Comparison of ENCODE assay signal across 17 mouse cellular contexts in genomic region chr9:64814273-64814672, GRCm38 (mm10). TPM values are rescaled to one million over a fixed set of nuclear protein-coding genes. Genes with fewer than 3 reads are reported as not detected.
DNase-seq lines count a peak whose midpoint lies in the region; ATAC-seq and TF ChIP-seq lines count a peak whose summit lies in the region.
"Had no signal": no experiment of that assay in that cellular context is flagged by ENCODE, and none has a peak within 500 bp of the region (broad histone marks: within the 10 kb centered on the region; RNA-seq: fewer than 3 reads in every experiment).

No protein-coding gene starts in this region.

- POLR2A ChIA-PET in Patski (lab: Charles Lee), result no interaction called here

- H3K9ac ChIP-seq in lung, embryonic 14.5 days, result no peak overlapping the region
- H3K9ac ChIP-seq in liver, embryonic 14.5 days (replicated peaks), result peak overlapping the region; percentile 6; the same call in 1 of the 2 replicates
- H3K9ac ChIP-seq: hindbrain, embryonic 15.5 days; kidney, embryonic 15.5 days; neural tube, embryonic 15.5 days had no signal

- H3K4me3 ChIP-seq in lung, embryonic 14.5 days (ENCODE audit: low read depth, low read length), result no peak overlapping the region
- H3K4me3 ChIP-seq in liver, embryonic 14.5 days (ENCODE audit: insufficient read depth in 1 of 2, low read depth in 2 of 2, low read length in 2 of 2), result peak overlapping the region in 1 of 2 experiments; percentile 86; a peak in 3 of 4 replicates
- H3K4me3 ChIP-seq: hindbrain, embryonic 15.5 days; kidney, embryonic 15.5 days; limb, embryonic 10.5 days; neural tube, embryonic 15.5 days had no signal

- H3K9me3 ChIP-seq in lung, embryonic 14.5 days (ENCODE audit: low read depth, low read length), result no peaks in the 10 kb centered on the region
- H3K9me3 ChIP-seq in liver, embryonic 14.5 days (ENCODE audit: control insufficient read depth, low read length), result no peaks in the 10 kb centered on the region
- H3K9me3 ChIP-seq: hindbrain, embryonic 15.5 days; kidney, embryonic 15.5 days; limb, embryonic 10.5 days; neural tube, embryonic 15.5 days had no signal

- H3K4me2 ChIP-seq in lung, embryonic 14.5 days, result no peak overlapping the region
- peak overlapping the region; percentile 87 for H3K4me2 ChIP-seq in liver, embryonic 14.5 days (ENCODE audit: low read depth)
- H3K4me2 ChIP-seq: hindbrain, embryonic 15.5 days; kidney, embryonic 15.5 days; neural tube, embryonic 15.5 days had no signal

- H3K27me3 ChIP-seq in lung, embryonic 14.5 days (ENCODE audit: insufficient read depth, low read length), result no peaks in the 10 kb centered on the region
- H3K27me3 ChIP-seq in Patski, result no peaks in the 10 kb centered on the region
- no peaks in the 10 kb centered on the region for H3K27me3 ChIP-seq in liver, embryonic 14.5 days (ENCODE audit: control insufficient read depth, insufficient read depth, low read length)
- H3K27me3 ChIP-seq: hindbrain, embryonic 15.5 days; kidney, embryonic 15.5 days; neural tube, embryonic 15.5 days had no signal

- in situ Hi-C loops in Patski (cut with MboI; ENCODE audit: low pct_unique_long_range_greater_than_20kb), result no loop called here

- no peak; the same call in 1 of the 2 replicates for TF ChIP-seq EP300 in liver, embryonic 14.5 days (IDR thresholded peaks at IDR 0.05; ENCODE audit: low read depth)

- TF ChIP-seq CTCF in lung, embryonic 14.5 days (IDR thresholded peaks at IDR 0.05; ENCODE audit: low read depth), result 0 out of 2 replicates have a peak, but pooled peaks have one; percentile 10
- TF ChIP-seq CTCF in Patski (IDR thresholded peaks at IDR 0.05), result peak; percentile 33
- TF ChIP-seq CTCF in liver, embryonic 14.5 days (IDR thresholded peaks at IDR 0.05; ENCODE audit: low read depth), result peak; percentile 59

- peak; percentile 90 for DNase-seq in heart, adult 11 months
- no peak for DNase-seq in heart, adult 9 months (ENCODE audit: low spot score in 2 of 2)
- DNase-seq in lung, embryonic 14.5 days, result peak; percentile 23
- DNase-seq in lung, postnatal 25 days (ENCODE audit: low spot score), result no peak
- DNase-seq in Patski (ENCODE audit: low read depth, low spot score), result no peak
- DNase-seq in liver, embryonic 14.5 days (ENCODE audit: low read depth in 3 of 3, low spot score in 3 of 3), result peak in 1 of 3 experiments; percentile 51
- no peak for DNase-seq in ovary, postnatal 10 days (ENCODE audit: low spot score)
- DNase-seq in thymus, postnatal 10 days (ENCODE audit: low spot score in 2 of 2), result no peak
- DNase-seq: cerebellum, adult 8-10 months; lung, postnatal 14 days; right cerebral cortex, postnatal 14 days; thymus, adult 18-20 months had no signal

- no peaks in the 10 kb centered on the region for H3K36me3 ChIP-seq in lung, embryonic 14.5 days (ENCODE audit: insufficient read depth)
- H3K36me3 ChIP-seq in liver, embryonic 14.5 days (replicated peaks; ENCODE audit: control insufficient read depth, insufficient read depth, low read depth), result peaks cover 13% of the 10 kb centered on the region
- H3K36me3 ChIP-seq: hindbrain, embryonic 15.5 days; kidney, embryonic 15.5 days; limb, embryonic 10.5 days; neural tube, embryonic 15.5 days had no signal

- ATAC-seq in lung, embryonic 14.5 days (ENCODE audit: insufficient read depth), result no peak
- no peak for ATAC-seq in Patski
- no peak for ATAC-seq in liver, embryonic 14.5 days (ENCODE audit: insufficient read depth)
- ATAC-seq: activated CD4-positive, CD25-positive, alpha-beta regulatory T cell, adult 4 months had no signal

- no peaks in the 10 kb centered on the region for H3K4me1 ChIP-seq in lung, embryonic 14.5 days (ENCODE audit: insufficient read depth)
- H3K4me1 ChIP-seq in liver, embryonic 14.5 days (replicated peaks; ENCODE audit: control insufficient read depth in 2 of 2, insufficient read depth in 2 of 2, low read length in 1 of 2), result peaks cover 33 to 38% of the 10 kb centered on the region in 2 experiments

- WGBS in lung, embryonic 14.5 days, result 76% methylated on average over 6 of the region's 6 CpGs
- 66% methylated on average over 6 of the region's 6 CpGs for WGBS in liver, embryonic 14.5 days (ENCODE audit: insufficient replicate concordance)

- H3K27ac ChIP-seq in lung, embryonic 14.5 days (ENCODE audit: low read depth), result no peak overlapping the region
- peak overlapping the region; percentile 60 for H3K27ac ChIP-seq in liver, embryonic 14.5 days
- H3K27ac ChIP-seq: hindbrain, embryonic 15.5 days; kidney, embryonic 15.5 days; limb, embryonic 10.5 days; neural tube, embryonic 15.5 days had no signal

- CTCF ChIA-PET in Patski (lab: Charles Lee), result interaction anchor here (0.7 to 1.8 kb wide), 4 partner anchors 12 to 49 kb away, joined by 3 to 4 read pairs (median 4); no protein-coding TSS in a partner anchor

RNA-seq across cellular contexts. Expression of gene Dennd4a, which starts 3.1 kb away (rescaled TPM):
- 9.8 and 10.9 TPM in 2 replicates for polyA plus RNA-seq in lung, embryonic 14.5 days (2014; fragmentation: Nextera tagmentation; extraction: Ambion mirVana)
- 9.0 TPM for polyA plus RNA-seq in Patski (2021)
- polyA plus RNA-seq in liver, embryonic 14.5 days (2012; rRNA removed), result 29.0 and 36.1 TPM in 2 replicates
- polyA plus RNA-seq in liver, embryonic 14.5 days (2014; fragmentation: Nextera tagmentation; extraction: Ambion mirVana), result 29.3 and 32.5 TPM in 2 replicates

Comparison
In these comparisons a context has a peak if more than half of its experiments do, and no peak if none do; other contexts are left out.
1. DNase-seq: peak in heart, adult 11 months (single experiment) and lung, embryonic 14.5 days (single experiment); none in heart, adult 9 months (0 of 2), lung, postnatal 25 days (single experiment), Patski (single experiment), ovary, postnatal 10 days (single experiment) and thymus, postnatal 10 days (0 of 2).
2. Peak in every context shown above with its lines, with median percentiles within 50 percentile points of each other: CTCF ChIP-seq.